Mouse (Mus musculus): ENCODE measurements around the gene Exoc3l4.

The Exoc3l4 gene

GRCm38 (mm10) chr12:111434745-111435327 is 18.0 kb downstream of the Exoc3l4 start:
- DNase-seq (ENCODE audit: low spot score), result peak; percentile 39

- no peak for DNase-seq (ENCODE audit: low spot score)
Observed at GRCm38 (mm10) chr12:111436170-111436569, 19.4 kb downstream of the Exoc3l4 start.

- DNase-seq (ENCODE audit: low spot score), result peak; percentile 58
Observed at GRCm38 (mm10) chr12:111436640-111437039, 19.8 kb downstream of the Exoc3l4 start.

GRCm38 (mm10) chr12:111437222-111437900 is 20.5 kb downstream of the Exoc3l4 start:
- DNase-seq (ENCODE audit: low spot score), result peak; percentile 69

DNA sequence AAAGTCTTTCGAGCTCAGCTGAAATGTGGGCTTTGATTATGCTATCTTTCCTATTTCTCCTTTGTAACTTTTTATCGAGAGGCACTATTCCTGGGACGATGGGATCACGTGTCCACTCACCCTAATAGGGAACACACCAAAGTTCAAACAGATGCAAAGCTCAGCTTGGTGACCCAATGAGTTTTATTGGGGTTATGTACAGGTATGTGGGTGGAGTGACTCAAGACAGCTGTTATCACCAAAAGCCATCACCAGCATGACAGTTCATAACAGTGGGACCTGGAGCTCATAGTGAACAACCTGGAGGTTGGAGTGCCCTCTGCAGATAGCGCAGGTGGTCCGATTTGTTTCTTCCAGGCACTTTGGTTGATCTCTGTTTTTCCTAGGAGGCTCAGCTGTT is 22.0 kb downstream of the Exoc3l4 start:
- DNase-seq (ENCODE audit: low spot score), result no peak

DNA sequence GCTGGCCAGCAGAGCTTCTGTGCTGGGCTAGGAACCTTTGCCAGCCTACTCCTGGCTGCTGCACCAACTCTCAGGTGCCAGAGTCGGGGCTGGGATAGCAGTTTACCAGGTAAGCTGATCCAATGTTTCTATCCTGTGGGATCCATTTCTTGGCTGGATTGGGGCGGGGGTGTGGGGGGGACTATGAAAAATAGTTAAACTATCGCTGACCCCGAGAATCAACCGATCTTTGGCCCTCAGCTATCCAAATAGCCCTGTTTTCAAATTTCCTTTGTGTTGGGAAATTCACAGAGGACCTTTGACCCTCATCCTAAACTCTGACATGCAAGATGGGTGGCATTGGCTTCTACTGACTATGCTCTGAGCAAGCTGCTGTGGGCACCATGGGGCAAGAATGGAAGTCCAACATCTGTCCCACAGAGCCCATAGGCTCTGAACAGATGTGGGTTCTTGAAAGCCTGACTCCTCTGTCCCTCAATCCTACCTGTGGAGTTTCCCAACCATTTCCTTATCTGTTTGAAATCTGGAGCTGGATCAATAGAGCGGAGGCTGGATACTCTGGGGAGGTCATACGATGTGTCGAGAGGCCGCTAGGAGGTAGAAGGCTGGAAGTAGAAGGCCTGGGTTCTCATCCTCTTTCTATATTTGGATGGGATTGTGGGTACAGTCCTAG is 24.0 kb downstream of the Exoc3l4 start:
- DNase-seq (ENCODE audit: low spot score), result no peak

DNA sequence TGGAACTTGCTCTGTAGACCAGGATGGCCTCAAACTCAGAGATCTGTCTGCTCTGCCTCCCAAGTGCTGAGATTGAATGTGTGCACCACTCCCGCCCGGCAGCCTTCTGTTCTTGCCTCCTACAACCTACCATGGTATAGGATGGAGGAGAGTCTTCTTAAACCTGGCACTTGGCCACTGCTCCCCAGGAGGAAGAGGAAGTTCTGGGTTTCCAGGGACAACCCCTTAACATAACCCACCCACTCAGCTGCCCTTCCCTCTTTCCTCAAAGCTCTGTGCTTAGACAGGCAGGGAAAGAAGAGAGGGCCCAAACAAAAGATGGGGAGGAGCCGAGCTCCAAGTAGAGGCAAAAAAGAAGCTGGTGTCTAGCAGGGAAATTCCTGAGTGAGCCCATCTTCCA is 24.7 kb downstream of the Exoc3l4 start:
- no peak for DNase-seq (ENCODE audit: low spot score)

DNA sequence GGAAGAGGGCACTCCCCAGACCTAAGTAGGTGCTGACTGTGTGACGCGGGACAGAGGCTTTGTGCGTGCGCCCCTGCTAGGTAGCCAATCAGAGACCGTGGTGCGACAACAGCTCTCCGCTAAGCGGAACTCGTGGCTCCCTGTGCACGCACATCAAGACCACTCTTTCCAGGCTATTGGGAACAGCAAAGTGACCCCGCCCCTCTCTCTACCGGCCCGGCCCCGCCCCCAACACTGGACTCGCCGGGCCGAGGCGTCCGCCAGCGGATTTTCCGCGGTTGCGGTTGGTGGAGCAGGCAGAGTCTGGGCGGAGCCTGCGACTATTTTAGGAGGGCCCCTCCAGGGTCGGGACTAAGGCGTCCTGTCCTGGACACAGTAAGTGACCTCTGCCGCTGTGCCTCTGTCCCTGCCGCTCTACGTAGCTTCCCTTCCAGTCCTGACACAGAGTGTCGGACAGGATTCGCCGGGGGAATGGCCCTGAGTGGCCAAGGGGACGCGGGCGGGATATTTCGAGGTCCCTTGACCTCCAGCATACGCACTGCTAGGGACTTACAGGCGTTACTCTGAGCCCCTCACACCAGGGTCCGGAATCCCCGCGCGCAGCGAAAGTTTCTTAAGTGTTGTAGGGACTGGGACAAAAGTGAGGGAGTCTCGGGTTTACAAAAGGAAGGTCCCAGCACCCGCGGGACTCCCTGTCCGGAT is 25.6 kb downstream of the Exoc3l4 start, which contains the start of gene Tnfaip2:
TSS of gene Tnfaip2 (plus strand) at position 161 of the 702 bp plus-strand sequence.
- peak; percentile 56 for DNase-seq (ENCODE audit: low spot score)

DNA sequence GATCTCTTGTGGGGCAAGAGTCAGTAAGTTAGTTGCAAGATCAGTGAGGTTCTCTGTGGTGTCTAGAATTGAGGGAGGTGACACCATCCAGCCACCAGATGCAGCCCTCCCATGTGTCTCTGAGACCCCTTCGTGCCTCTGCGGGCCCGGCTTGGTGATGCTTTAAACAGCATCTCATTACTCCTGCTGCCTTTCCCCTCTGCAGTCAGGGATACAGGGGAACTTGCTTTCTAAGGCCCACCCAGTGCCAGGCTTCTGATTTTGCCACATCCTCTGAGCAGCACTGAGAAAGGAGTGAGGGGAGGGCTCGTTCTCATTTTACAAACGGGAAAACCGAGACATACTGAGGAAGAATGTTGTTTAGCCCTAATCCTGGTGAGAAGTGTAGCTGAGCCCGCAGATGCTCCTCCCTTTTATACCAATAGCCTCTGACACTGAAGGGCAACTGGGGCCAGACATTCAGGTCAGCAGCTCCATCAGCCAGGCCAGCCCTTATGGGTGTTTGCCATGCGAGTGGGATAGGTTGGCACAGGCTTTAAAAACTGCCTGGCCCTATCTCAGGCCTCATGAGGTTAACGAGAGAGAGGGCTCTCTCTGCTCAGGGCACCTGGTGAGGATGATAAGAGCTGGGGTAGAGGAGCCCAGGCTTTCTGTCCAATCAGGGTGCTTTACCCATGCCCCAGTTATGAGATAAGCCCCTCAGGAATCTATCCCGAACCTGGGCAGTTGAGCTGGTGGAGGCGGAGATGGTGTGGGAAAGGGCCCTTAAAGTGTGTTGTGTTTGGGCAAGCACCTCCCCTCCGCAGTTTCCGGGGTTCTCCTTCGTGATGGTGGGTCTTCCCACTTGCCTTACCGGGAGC is 26.4 kb downstream of the Exoc3l4 start:
- peak; percentile 74 for DNase-seq (ENCODE audit: low spot score)

DNA sequence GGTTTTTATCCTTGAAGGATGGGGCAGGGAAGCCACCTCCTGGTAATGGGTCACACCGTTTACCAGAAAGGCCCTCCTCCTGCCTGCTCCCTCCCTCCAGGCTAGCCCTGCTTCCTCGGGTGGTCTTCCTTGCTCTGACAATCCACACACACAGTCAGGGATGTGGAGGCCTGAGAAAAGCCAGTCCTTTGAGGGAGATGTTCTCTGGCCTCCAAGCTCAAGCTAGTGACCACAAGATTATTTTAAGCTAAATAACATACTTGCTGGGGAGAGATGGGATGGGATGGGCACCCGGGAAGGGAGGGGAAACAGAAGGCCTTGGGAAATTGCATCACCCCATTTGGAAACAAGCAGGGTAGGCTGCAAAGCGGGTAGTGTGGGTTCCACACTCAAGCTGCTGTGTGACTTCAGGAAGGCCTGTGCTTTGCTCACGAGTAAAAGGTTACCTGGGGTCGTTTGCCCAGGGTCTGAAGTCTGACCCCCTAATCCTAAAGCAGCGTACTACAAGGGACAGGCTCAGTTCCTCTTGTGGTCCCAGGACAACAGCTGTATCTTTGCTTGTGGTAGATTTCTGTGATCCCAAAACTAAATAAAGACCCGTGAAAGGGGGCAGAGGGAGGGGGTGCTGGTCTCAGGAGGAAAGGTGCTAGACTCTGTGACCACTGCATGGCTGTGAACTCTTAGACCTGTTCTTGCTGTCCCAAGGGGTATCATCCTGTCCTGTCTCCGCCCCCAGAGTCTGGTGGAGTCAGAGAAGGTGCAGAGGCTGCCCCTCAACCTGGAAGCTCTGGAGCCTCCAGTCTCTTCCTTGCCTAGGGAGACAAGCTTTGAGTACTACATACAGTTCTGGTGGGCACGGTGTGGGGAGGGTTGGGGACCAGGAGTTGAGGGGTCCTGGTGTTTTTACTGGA is 27.4 kb downstream of the Exoc3l4 start:
- DNase-seq (ENCODE audit: low spot score), result peak; percentile 66

GRCm38 (mm10) chr12:111445161-111445889 is 28.5 kb downstream of the Exoc3l4 start:
- DNase-seq (ENCODE audit: low spot score), result no peak

DNA sequence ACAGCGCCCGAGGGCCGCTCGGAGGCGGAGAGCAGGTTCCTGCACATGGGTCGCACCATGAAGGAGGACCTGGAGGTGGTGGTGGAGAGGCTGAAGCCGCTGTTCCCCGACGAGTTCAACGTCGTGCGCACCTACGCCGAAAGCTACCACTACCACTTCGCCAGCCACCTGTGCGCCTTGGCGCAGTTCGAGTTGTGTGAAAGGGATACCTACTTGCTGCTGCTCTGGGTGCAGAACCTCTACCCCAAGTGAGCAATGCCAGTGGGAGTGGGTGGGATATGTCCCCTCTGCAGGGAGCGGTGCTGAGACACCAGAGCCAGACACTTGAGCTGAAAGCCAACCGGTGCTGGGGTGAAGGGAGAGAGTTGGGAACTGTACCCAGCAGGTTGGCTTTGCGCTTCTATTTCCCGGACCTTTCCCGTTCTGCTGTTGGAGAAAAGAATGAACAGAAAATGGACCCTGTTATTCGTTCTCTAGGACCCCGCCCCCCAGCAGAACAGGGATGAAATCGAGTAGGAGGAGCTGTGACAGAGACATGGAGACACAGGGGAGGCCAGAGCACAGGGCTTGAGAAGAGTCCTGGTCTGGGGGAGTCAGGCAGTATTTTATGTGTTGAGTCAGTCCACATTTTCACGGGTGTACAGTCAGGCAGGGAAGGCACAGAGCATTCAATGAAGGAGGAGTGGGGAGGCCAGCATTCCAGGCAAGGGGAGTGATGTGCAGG is 29.2 kb downstream of the Exoc3l4 start:
- no peak for DNase-seq (ENCODE audit: low spot score)

GRCm38 (mm10) chr12:111446745-111447144 is 29.9 kb downstream of the Exoc3l4 start:
- no peak for DNase-seq (ENCODE audit: low spot score)

GRCm38 (mm10) chr12:111447350-111447749 is 30.5 kb downstream of the Exoc3l4 start:
- DNase-seq (ENCODE audit: low spot score), result peak; percentile 50

GRCm38 (mm10) chr12:111447898-111448760 is 31.3 kb downstream of the Exoc3l4 start:
- no peak for DNase-seq (ENCODE audit: low spot score)

- peak; percentile 48 for DNase-seq (ENCODE audit: low spot score)
Observed at GRCm38 (mm10) chr12:111448931-111449705, 32.3 kb downstream of the Exoc3l4 start.

DNA sequence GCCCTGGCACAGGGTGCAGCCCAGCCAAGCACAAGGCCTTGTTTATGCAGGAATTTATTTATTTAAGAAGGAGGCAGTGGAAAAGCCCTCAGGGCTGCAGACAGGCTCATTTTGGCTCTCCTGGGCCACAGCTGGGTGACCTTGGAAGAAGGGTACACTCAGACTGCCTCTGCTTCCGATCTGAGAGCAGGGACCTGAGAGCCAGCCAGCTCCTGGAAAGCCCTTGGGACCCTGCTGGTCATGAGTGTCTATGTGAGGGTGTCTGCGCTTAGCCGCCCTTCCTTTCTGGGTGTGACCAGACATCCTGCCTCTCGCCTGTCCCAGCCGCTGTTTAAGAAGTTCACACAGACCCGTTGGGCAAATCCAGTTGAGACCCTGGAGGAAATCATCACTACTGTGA is 33.5 kb downstream of the Exoc3l4 start:
- no peak for DNase-seq (ENCODE audit: low spot score)
